Mouse (Mus musculus) small intestine, adult 2 months (tissue): ENCODE results near the gene Myo1d.

Source experiments
- CTCF ChIP-seq: fragments of 200-500 bp; IDR thresholded peaks from 2 replicates; pipeline ENCODE4 v1.5.1; 2012; ENCODE audit warnings: low read depth, mild to moderate bottlenecking, control low read depth, inconsistent platforms, low read length, moderate library complexity, mixed read lengths; ENCODE audit not compliant: insufficient replicate concordance, insufficient read length; ENCODE audit errors: extremely low read depth
- POLR2A ChIP-seq: fragments of 200-500 bp; IDR thresholded peaks from 2 replicates; pipeline ENCODE4 v1.6.1; 2012; ENCODE audit warnings: low read depth, mild to moderate bottlenecking, control low read depth, inconsistent platforms, low read length, moderate library complexity

DNA sequence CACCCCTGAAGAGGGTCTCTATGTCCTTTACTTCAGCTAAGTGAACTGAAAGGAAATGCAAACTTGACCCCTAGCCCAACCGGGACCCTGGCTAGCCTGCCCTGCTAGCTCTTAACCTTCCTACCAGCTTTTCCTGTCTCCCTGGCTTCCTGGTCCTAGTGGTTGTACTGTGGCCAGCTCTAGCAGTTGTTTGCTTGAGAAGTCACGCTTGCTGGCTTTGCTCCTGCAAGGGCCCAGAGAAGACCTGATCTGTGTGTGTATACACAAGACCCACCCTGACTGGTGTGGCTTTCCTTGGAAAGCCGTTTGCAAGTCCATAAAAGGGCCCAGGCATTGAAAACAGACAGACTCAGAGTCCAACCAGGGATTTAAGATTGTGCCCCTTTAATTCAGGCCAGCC, 22.9 kb upstream of the Myo1d start:
- TF ChIP-seq CTCF (no peak), POLR2A (no peak)
